Mouse (Mus musculus) cerebellum, adult 2 months (tissue): ENCODE measurements around the gene B4galt2. TPM values are rescaled to one million over a fixed set of nuclear protein-coding genes. Genes with fewer than 3 reads are reported as not detected.

ENCODE experiments used
- DNase-seq, 2 experiments: peaks; one replicate each; pipeline ENCODE4 v3.0.0; 2021
- H3K27ac ChIP-seq: fragments of 200-500 bp; 2 replicates; pipeline ENCODE4 v1.5.1; 2012; ENCODE audit warnings: low read length, control low read depth, inconsistent platforms; ENCODE audit not compliant: insufficient read depth
- H3K27me3 ChIP-seq: fragments of 200-500 bp; 2 replicates; pipeline ENCODE4 v1.6.1; 2012; ENCODE audit warnings: inconsistent platforms, mild to moderate bottlenecking, low read length, moderate library complexity; ENCODE audit not compliant: control insufficient read depth, insufficient read depth
- H3K4me1 ChIP-seq: fragments of 200-500 bp; 2 replicates; pipeline ENCODE4 v1.6.1; 2011; ENCODE audit warnings: low read length; ENCODE audit not compliant: control insufficient read depth, insufficient read depth
- H3K4me3 ChIP-seq: fragments of 200-500 bp; replicated peaks from 2 replicates; pipeline ENCODE3; 2011; ENCODE audit warnings: mild to moderate bottlenecking, low read depth, low read length, control low read depth; ENCODE audit not compliant: insufficient read depth
- CTCF ChIP-seq: fragments of 200-500 bp; IDR thresholded peaks from 2 replicates; pipeline ENCODE4 v1.5.1; 2011; ENCODE audit warnings: low read depth, mild to moderate bottlenecking, control low read depth, low read length, moderate library complexity, borderline replicate concordance; ENCODE audit not compliant: insufficient read depth
- POLR2A ChIP-seq: fragments of 200-500 bp; IDR thresholded peaks from 2 replicates; pipeline ENCODE4 v1.6.1; 2011; ENCODE audit warnings: low read length, control low read depth, borderline replicate concordance; ENCODE audit not compliant: insufficient read depth
- WGBS: fragments of 180-500 bp; shearing (Covaris S2); methylation state at CpG from one replicate; pipeline ENCODE4 v1.1.7; 2018; 5-methylcytosine and 5-hydroxymethylcytosine counted together
- polyA plus RNA-seq: library from polyadenylated mRNA; depleted of rRNA; stranded (reverse); fragments of >200 nt; gene quantifications from 2 replicates; pipeline ENCODE4 v1.2.3, GENCODE M21; 2012

The B4galt2 gene
- polyA plus RNA-seq, 1 experiment = 42.0 TPM

DNA sequence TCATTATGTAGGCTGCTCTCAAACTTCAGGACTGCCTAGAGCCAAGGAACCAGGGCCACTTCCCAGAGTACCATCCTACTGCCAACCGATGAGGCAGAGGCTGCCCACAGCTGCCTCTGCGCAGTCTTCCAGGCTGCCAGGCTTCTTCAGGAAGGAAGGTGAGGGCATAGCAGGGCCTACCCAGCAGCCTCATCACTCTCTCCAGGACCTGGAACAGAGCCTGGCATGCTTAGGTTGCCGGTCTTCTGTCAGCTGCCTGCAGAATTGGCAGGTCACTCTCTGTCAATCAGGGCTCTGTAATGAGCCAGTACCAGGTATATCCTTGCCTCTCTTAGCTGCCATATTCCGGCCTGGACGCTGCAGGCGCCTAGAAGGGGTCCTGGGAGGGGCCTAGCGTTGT is 33.1 kb downstream of the B4galt2 start:
- no peak for TF ChIP-seq CTCF
- no peak for TF ChIP-seq POLR2A
- Histone ChIP-seq H3K27me3 (no peaks in the 10 kb centered on the region), H3K4me3 (no peak overlapping the region), H3K4me1 (peaks cover 19% of the 10 kb centered on the region), H3K27ac (peak overlapping the region; percentile 3; the same call in 1 of the 2 replicates)
- 18% methylated on average over 7 of the region's 7 CpGs for WGBS
- DNase-seq = peak; percentile 42 to 65

DNA sequence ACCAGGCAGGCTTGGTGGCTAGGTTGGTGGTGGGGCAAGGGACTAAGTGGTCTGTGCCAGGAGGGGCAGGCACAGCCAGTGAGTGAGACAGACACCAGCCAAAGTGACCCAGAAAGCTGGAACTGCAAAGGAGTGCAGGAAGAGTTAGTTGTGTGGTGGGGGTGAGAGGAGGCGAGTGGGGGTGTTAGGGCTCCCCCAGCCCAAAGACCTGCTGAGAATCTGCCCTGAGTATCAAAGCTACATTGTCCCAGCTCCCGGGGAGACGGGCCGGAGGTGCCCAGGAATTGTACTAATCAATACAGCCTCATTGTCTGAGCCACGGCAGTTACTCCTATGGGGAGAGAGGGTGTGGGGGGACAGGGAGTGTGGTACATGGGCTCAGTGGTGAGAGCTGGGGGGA is 33.8 kb downstream of the B4galt2 start:
- WGBS = 64% methylated on average over 5 of the region's 5 CpGs
- H3K27ac ChIP-seq = peak overlapping the region; percentile 29; the same call in 1 of the 2 replicates
- H3K4me3 ChIP-seq = no peak overlapping the region
- H3K4me1 ChIP-seq = peaks cover 19% of the 10 kb centered on the region
- DNase-seq = peak in 1 of 2 experiments; percentile 45
- H3K27me3 ChIP-seq = no peaks in the 10 kb centered on the region
- TF ChIP-seq POLR2A = no peak
- no peak for TF ChIP-seq CTCF

DNA sequence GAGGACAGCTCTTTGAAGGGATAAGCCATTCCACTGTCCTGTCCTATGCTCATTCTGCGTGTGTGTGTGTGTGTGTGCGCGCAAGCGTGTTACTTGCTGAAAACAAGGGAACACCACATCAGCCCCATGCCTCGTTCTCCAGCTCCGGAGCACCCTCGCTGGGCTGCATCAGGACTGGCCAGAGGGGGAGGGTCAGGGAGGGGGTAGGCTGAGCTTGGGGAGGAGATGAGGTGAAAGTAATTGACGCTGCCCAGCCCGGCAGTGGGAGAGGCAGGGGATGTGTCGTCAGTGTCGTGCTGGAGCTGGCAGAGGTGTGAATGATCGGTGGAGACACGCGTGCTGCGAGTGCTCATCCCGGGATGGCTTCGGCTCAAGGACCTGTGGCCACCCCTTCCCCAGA is 34.2 kb downstream of the B4galt2 start:
- no peaks in the 10 kb centered on the region for H3K27me3 ChIP-seq
- DNase-seq = peak in 1 of 2 experiments; percentile 24
- H3K4me3 ChIP-seq = no peak overlapping the region
- WGBS = 71% methylated on average over 17 of the region's 17 CpGs
- TF ChIP-seq POLR2A (no peak), CTCF (no peak)
- H3K4me1 ChIP-seq = peaks cover 19% of the 10 kb centered on the region
- H3K27ac ChIP-seq = peak overlapping the region; percentile 29; the same call in 1 of the 2 replicates

DNA sequence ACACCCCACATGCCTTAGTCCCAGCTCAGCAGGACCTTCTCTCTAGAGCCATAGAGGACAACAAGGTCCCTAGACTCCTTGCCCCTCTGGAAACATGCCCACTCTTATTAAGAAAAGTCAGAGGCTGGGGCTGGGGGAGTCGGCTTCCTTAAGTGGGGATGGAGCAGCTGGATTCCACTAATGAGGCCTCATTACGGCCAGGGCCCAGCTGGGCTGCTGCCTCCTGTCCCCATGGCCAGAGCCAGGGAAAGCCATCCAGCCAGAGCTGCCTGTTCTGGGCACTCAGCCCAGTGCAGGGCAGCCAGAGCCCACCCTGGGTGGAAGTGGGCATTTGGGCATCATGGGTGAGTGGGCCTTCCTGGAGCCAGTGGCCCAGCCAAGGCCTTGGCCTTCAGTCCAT is 36.3 kb downstream of the B4galt2 start:
- Histone ChIP-seq H3K27me3 (no peaks in the 10 kb centered on the region), H3K4me3 (no peak overlapping the region), H3K4me1 (peaks cover 19% of the 10 kb centered on the region), H3K27ac (no peak overlapping the region)
- TF ChIP-seq POLR2A (no peak), CTCF (no peak)
- 46% methylated on average over 2 of the region's 2 CpGs for WGBS
- DNase-seq = peak in 1 of 2 experiments; percentile 52

DNA sequence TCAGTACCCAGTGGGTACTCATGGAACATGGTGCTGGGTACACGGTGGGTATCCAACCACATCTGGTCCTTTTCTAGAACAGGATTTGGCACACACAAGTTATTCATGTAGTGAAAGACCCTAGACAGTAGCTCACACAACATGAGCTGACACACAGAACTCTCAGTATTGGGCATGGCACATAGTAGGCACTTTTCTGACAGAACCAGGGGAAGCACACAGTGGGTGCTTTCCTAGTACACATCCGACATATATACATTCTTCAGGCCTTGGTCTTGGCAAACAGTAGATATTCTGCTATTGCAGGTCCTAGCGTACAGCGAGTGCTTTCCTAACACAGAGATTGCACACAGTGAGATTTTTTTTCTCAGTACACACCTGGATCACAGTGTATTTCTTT is 37.0 kb downstream of the B4galt2 start:
- H3K4me3 ChIP-seq = no peak overlapping the region
- 91% methylated on average over 4 of the region's 4 CpGs for WGBS
- H3K4me1 ChIP-seq = peaks cover 19% of the 10 kb centered on the region
- no peaks in the 10 kb centered on the region for H3K27me3 ChIP-seq
- no peak for DNase-seq
- H3K27ac ChIP-seq = no peak overlapping the region; the same call in 1 of the 2 replicates
- TF ChIP-seq CTCF (no peak), POLR2A (no peak)

DNA sequence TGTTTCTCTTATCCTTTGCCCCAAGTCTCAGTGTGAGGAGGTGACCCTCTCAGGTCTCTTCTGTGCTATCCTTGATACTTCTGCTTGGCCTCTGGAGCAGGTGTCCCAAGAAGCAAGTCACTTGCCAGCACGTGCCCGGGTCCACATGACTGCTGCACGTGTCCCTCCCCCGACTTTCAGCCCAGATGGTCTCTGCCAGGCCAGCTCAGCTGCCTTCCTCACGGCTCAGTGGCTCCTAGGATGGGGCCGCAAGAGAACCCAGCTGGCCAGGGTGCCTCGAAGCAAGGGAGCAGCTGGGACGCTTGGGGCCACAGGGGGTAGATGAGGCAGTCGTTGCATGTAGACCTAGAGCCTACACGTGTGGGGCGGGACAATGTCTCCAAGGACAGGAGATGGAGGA is 38.0 kb downstream of the B4galt2 start:
- TF ChIP-seq POLR2A = no peak
- no peak for TF ChIP-seq CTCF
- no peak for DNase-seq
- Histone ChIP-seq H3K27ac (no peak overlapping the region), H3K4me3 (no peak overlapping the region), H3K27me3 (no peaks in the 10 kb centered on the region), H3K4me1 (peaks cover 15% of the 10 kb centered on the region)
- 33% methylated on average over 11 of the region's 11 CpGs for WGBS

DNA sequence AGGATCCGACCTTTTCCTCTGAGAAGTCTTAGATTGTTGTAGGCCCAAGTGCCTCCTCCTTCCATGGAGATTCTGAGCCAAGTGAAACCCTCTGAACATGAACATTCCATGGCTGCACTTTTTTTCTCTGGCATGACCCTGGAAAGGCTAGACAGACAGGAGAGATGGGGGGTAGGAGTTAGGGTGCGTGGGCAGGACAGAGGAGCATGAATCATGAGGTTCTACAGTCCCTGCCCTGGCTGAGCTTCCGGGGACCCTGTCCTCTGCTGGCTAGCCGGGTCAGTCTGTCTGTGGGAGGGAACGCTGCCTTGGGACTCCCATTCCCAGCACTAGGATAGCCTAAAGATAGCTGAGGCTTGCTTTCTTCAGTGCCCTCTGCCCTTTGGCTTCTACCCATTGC is 38.8 kb downstream of the B4galt2 start:
- 92% methylated on average over 5 of the region's 5 CpGs for WGBS
- no peak overlapping the region for H3K27ac ChIP-seq
- H3K4me3 ChIP-seq = no peak overlapping the region
- H3K27me3 ChIP-seq = no peaks in the 10 kb centered on the region
- TF ChIP-seq POLR2A (no peak), CTCF (no peak)
- DNase-seq = no peak
- peaks cover 7% of the 10 kb centered on the region for H3K4me1 ChIP-seq

DNA sequence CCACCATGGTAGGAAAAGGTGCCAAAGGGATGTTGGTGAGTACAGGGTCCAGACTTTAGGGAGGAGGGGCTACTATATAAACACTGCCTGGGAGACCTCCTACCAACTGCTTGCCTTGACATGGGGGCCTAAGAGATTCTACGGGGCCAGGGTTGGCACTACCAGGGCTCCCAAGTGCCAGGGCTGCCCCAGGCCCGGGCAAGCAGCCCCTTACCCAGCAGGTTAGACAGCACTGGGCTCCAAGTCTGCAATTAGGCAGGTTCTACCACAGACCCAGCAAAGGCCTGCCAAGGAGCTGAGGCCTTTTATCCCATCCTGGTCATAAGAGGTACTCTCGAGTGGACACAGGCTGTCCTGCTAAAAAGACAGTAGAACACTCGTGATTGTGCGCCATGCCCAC is 40.2 kb downstream of the B4galt2 start:
- 51% methylated on average over 5 of the region's 5 CpGs for WGBS
- Histone ChIP-seq H3K27me3 (no peaks in the 10 kb centered on the region), H3K27ac (no peak overlapping the region), H3K4me3 (no peak overlapping the region), H3K4me1 (no peaks in the 10 kb centered on the region)
- no peak for DNase-seq
- TF ChIP-seq CTCF (no peak), POLR2A (no peak)
